Mouse (Mus musculus): ENCODE results near the gene Tars. TPM values are rescaled to one million over a fixed set of nuclear protein-coding genes. Genes with fewer than 3 reads are reported as not detected.

The Tars gene
- polyA plus RNA-seq, 1 experiment = 4.8 TPM

GRCm38 (mm10) chr15:11364112-11364511, 35.4 kb downstream of the Tars start:
- Histone ChIP-seq H3K27me3 (ENCODE audit: control insufficient read depth, insufficient read depth, low read length) (no peaks in the 10 kb centered on the region), H3K4me3 (ENCODE audit: control insufficient read depth, low read depth, low read length) (no peak overlapping the region), H3K4me1 (ENCODE audit: control insufficient read depth, insufficient read depth, low read length) (no peaks in the 10 kb centered on the region), H3K27ac (ENCODE audit: control insufficient read depth, insufficient read depth, low read depth, low read length) (no peak overlapping the region), H3K36me3 (ENCODE audit: control insufficient read depth, insufficient read depth, low read length) (no peaks in the 10 kb centered on the region)
- no peak for TF ChIP-seq POLR2A (IDR thresholded peaks at IDR 0.05; ENCODE audit: control insufficient read depth, low read depth, low read length)
- no peak for TF ChIP-seq CTCF (IDR thresholded peaks at IDR 0.05; ENCODE audit: control insufficient read depth, insufficient read depth, insufficient replicate concordance, low read depth, low read length)

- Histone ChIP-seq H3K4me3 (ENCODE audit: control insufficient read depth, low read depth, low read length) (no peak overlapping the region), H3K4me1 (ENCODE audit: control insufficient read depth, insufficient read depth, low read length) (no peaks in the 10 kb centered on the region), H3K27ac (ENCODE audit: control insufficient read depth, insufficient read depth, low read depth, low read length) (no peak overlapping the region), H3K36me3 (ENCODE audit: control insufficient read depth, insufficient read depth, low read length) (no peaks in the 10 kb centered on the region), H3K27me3 (ENCODE audit: control insufficient read depth, insufficient read depth, low read length) (no peaks in the 10 kb centered on the region)
- TF ChIP-seq POLR2A (IDR thresholded peaks at IDR 0.05; ENCODE audit: control insufficient read depth, low read depth, low read length) (no peak), CTCF (IDR thresholded peaks at IDR 0.05; ENCODE audit: control insufficient read depth, insufficient read depth, insufficient replicate concordance, low read depth, low read length) (no peak)
These were observed 37.6 kb downstream of the Tars start for GRCm38 (mm10) chr15:11361824-11362223.

- Histone ChIP-seq H3K4me1 (ENCODE audit: control insufficient read depth, insufficient read depth, low read length) (no peaks in the 10 kb centered on the region), H3K27me3 (ENCODE audit: control insufficient read depth, insufficient read depth, low read length) (no peaks in the 10 kb centered on the region), H3K4me3 (ENCODE audit: control insufficient read depth, low read depth, low read length) (no peak overlapping the region), H3K36me3 (ENCODE audit: control insufficient read depth, insufficient read depth, low read length) (no peaks in the 10 kb centered on the region), H3K27ac (ENCODE audit: control insufficient read depth, insufficient read depth, low read depth, low read length) (no peak overlapping the region)
- TF ChIP-seq POLR2A (IDR thresholded peaks at IDR 0.05; ENCODE audit: control insufficient read depth, low read depth, low read length) (no peak), CTCF (IDR thresholded peaks at IDR 0.05; ENCODE audit: control insufficient read depth, insufficient read depth, insufficient replicate concordance, low read depth, low read length) (no peak)
These were observed 38.6 kb downstream of the Tars start for GRCm38 (mm10) chr15:11360888-11361287.

- Histone ChIP-seq H3K27me3 (ENCODE audit: control insufficient read depth, insufficient read depth, low read length) (no peaks in the 10 kb centered on the region), H3K27ac (ENCODE audit: control insufficient read depth, insufficient read depth, low read depth, low read length) (no peak overlapping the region), H3K36me3 (ENCODE audit: control insufficient read depth, insufficient read depth, low read length) (no peaks in the 10 kb centered on the region), H3K4me1 (ENCODE audit: control insufficient read depth, insufficient read depth, low read length) (no peaks in the 10 kb centered on the region), H3K4me3 (ENCODE audit: control insufficient read depth, low read depth, low read length) (no peak overlapping the region)
- TF ChIP-seq POLR2A (IDR thresholded peaks at IDR 0.05; ENCODE audit: control insufficient read depth, low read depth, low read length) (no peak), CTCF (IDR thresholded peaks at IDR 0.05; ENCODE audit: control insufficient read depth, insufficient read depth, insufficient replicate concordance, low read depth, low read length) (no peak)
These were observed 42.0 kb downstream of the Tars start for GRCm38 (mm10) chr15:11357501-11357900.

DNA sequence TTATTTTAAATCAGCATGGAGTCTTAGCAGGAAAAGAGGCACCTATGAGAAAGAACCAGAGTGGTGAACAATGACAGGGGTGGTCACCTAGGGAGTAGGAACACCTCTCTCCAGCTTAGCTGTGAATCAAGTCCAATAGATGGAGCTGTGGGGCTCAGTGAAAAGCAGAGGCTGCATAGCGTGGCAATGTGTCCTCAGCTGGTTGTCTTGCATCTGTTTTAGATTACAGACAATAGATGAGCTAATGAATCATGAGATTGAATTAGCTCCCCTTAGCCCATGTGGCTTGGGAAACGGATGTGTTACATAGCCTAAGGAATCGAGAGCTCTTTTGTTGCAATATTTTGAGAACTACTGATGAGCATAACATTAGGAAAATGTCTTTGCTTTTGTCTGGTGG, 43.6 kb downstream of the Tars start:
- Histone ChIP-seq H3K4me1 (ENCODE audit: control insufficient read depth, insufficient read depth, low read length) (no peaks in the 10 kb centered on the region), H3K36me3 (ENCODE audit: control insufficient read depth, insufficient read depth, low read length) (no peaks in the 10 kb centered on the region), H3K4me3 (ENCODE audit: control insufficient read depth, low read depth, low read length) (no peak overlapping the region), H3K27ac (ENCODE audit: control insufficient read depth, insufficient read depth, low read depth, low read length) (no peak overlapping the region), H3K27me3 (ENCODE audit: control insufficient read depth, insufficient read depth, low read length) (no peaks in the 10 kb centered on the region)
- no peak for TF ChIP-seq POLR2A (IDR thresholded peaks at IDR 0.05; ENCODE audit: control insufficient read depth, low read depth, low read length)
- TF ChIP-seq CTCF (IDR thresholded peaks at IDR 0.05; ENCODE audit: control insufficient read depth, insufficient read depth, insufficient replicate concordance, low read depth, low read length) = no peak

- Histone ChIP-seq H3K27me3 (ENCODE audit: control insufficient read depth, insufficient read depth, low read length) (no peaks in the 10 kb centered on the region), H3K4me1 (ENCODE audit: control insufficient read depth, insufficient read depth, low read length) (no peaks in the 10 kb centered on the region), H3K27ac (ENCODE audit: control insufficient read depth, insufficient read depth, low read depth, low read length) (no peak overlapping the region), H3K4me3 (ENCODE audit: control insufficient read depth, low read depth, low read length) (no peak overlapping the region), H3K36me3 (ENCODE audit: control insufficient read depth, insufficient read depth, low read length) (no peaks in the 10 kb centered on the region)
- TF ChIP-seq POLR2A (IDR thresholded peaks at IDR 0.05; ENCODE audit: control insufficient read depth, low read depth, low read length) (no peak), CTCF (IDR thresholded peaks at IDR 0.05; ENCODE audit: control insufficient read depth, insufficient read depth, insufficient replicate concordance, low read depth, low read length) (no peak)
These were observed 59.8 kb downstream of the Tars start for GRCm38 (mm10) chr15:11339467-11340180.
